Mouse (Mus musculus) right cerebral cortex, adult 2 months (tissue): ENCODE measurements around the gene Cxxc4.
"Not testable (repeated sequence)": the region's sequence is repeated elsewhere in the genome, so short reads cannot be mapped to it uniquely, and the experiment has no call there.

ENCODE experiments used
- DNase-seq, 2 experiments: peaks; one replicate each; pipeline ENCODE4 v3.0.0; 2021 to 2022; ENCODE audit warnings: low spot score in 2 of 2

The Cxxc4 gene

GRCm38 (mm10) chr3:134236414-134237112 lies at the start of gene Cxxc4:
Gene Cxxc4 (plus strand): TSS chr3:134236484.
- no peak for DNase-seq

GRCm38 (mm10) chr3:134188979-134189946 lies 47.0 kb upstream of the Cxxc4 start:
- DNase-seq: peak; percentile 5 to 14

DNA sequence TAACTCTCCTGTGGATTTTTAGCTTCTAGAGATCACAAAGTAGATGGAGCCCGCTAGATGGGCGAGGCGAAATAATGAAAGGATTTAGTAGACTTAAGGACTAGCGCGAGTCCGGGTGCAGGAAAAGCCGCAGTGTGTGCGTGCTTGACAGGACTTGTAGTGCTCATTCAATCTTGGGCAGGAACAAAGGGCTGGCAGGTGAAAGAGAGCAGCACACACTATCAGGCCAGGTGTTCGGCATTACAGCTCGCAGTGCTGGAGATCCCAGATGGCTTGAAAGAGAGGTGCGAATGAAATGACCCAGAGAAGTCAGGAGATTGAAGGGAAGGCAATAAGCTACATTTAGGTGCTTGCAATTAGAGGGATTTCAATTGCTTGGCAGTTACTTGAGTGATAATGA lies 46.2 kb upstream of the Cxxc4 start:
- peak; percentile 6 to 25 for DNase-seq

GRCm38 (mm10) chr3:134199892-134200291 lies 36.4 kb upstream of the Cxxc4 start:
- DNase-seq: no peak

- DNase-seq: no peak
Observed at GRCm38 (mm10) chr3:134206624-134207023, 29.7 kb upstream of the Cxxc4 start.

DNA sequence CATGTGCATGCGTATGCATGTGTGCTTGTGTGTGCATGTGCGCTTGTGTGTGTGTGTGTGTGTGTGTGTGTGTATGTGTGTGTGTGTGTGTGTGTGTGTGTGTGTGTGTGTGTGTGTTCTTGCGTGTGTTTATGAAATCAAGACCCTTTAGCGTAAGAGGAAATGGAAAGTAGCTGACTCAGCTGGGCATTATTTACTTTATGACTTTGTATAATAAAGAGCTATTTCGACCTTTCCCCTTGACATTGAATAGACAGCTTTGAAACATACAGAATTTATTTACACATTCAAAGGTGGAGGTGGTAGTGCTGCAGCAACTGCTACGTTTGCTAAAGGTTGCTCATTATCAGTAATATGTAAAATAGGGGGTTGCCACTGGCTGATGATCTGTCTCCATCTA lies 25.3 kb upstream of the Cxxc4 start:
- DNase-seq: no peak

DNA sequence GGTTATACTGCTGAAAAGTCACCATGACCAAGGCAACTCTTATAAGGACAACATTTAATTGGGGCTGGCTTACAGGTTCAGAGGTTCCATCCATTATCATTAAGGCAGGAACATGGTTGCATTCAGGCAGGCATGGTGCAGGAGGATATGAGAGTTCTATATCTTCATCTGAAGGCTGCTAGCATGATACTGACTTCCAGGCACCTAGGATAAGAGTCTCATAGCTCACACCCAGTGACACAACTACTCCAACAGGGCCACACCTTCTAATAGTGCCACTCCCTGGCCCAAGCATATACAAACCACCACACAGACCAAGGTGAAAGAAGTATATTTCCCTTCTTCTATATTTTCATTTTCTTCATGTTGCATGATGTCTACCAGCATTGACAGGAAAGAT lies 16.4 kb upstream of the Cxxc4 start:
- DNase-seq: not testable (repeated sequence)

GRCm38 (mm10) chr3:134221002-134221401 lies 15.3 kb upstream of the Cxxc4 start:
- DNase-seq: no peak

DNA sequence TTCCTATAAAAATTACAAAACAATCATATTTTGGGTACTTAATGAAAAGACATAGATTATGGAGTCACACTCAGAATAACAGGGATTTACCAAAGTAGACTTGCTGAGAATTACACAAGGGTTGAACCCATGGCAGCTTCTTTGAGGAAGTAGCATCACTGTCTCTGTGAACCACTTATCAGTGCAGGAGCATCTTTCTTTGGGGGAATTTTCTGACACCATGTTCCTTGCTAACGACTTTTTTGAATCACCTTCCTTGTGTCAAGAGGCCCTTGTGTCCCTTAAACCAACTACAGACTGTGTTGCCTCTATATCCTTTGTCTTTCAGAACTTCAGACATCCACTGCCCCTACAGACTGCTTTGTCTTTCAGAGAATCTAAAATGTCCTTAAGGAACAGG lies 13.7 kb upstream of the Cxxc4 start:
- DNase-seq: no peak

GRCm38 (mm10) chr3:134223956-134224355 lies 12.3 kb upstream of the Cxxc4 start:
- no peak for DNase-seq

- DNase-seq: no peak
Observed at GRCm38 (mm10) chr3:134225928-134226327, 10.4 kb upstream of the Cxxc4 start.

- no peak for DNase-seq
Observed at GRCm38 (mm10) chr3:134232753-134233152, 3.5 kb upstream of the Cxxc4 start.

DNA sequence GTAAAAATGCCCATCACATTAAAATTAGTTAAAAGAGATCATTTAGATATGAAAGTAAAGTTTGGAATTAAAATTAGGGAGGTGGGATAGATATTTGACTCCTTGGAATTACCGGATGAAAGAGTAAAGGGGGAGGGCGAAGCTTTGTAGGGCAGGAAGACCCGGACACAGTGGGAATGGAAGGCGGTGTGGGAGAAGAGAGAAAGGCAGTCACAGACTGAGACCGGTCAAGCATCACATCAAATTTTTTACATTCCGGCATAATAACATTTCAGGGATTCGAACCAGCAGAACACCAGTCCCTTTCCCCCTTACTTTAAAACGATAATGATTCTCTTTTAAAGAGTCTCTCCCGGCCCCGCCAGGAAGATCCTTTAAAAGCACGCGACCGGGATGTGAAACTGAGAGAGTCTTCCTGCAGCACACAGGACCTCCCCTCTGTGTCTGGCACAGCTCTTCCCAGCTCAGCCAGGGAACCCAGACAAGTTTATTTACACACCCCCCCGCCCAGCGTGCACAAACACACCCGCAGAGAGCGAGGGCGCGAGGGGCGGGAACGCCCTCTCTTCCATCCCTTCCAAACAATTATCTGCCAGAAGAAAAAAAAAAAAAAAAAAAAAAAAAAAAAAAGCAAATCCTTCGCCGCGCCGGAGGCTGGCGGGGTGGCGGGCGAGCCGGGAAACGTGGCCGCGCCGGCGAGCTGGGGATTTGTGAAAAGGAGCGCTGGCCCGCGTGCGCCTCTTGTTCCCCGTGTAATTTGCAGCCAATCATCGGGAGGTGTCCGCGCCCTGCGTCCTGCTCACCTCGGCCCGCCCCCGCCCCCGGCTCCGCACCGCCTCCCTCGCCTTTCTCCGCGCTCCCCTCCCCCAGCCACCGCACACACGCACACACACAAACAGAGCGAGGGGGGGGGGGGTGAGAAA lies 532 bp upstream of the Cxxc4 start:
- DNase-seq: peak; percentile 54 to 56

DNA sequence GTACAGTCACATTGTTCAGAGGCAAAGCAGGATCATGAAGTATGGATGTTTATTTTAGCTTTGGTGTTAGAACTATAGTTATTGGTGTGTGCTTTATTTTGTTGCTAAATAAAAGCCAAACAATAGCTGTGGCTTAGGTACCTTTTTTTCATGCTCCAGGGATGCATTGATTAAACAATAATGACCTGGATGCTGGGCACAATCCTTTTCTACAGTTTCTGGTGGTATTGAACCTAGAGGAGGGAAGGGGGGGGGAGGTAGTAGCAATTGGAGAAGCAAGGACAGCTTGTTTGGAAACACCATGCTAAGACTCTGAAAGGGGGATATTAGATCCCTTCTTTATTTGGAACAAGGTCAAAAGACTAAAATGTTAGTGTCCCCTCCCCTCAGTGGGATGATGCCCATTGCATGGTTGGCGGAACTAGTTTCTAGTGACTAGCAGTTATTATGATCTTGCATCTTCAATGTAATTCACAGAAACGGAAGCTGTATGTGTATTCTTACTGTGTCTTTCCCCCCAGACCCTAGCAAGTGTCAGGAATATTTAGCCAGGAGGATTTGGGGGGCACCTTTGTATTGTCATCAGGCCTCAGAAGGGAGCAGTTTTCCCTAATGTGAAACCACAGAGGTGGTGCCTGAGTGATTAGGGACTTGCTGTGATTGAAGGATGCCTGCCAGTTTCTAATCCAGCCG lies 975 bp downstream of the Cxxc4 start:
- DNase-seq: no peak

DNA sequence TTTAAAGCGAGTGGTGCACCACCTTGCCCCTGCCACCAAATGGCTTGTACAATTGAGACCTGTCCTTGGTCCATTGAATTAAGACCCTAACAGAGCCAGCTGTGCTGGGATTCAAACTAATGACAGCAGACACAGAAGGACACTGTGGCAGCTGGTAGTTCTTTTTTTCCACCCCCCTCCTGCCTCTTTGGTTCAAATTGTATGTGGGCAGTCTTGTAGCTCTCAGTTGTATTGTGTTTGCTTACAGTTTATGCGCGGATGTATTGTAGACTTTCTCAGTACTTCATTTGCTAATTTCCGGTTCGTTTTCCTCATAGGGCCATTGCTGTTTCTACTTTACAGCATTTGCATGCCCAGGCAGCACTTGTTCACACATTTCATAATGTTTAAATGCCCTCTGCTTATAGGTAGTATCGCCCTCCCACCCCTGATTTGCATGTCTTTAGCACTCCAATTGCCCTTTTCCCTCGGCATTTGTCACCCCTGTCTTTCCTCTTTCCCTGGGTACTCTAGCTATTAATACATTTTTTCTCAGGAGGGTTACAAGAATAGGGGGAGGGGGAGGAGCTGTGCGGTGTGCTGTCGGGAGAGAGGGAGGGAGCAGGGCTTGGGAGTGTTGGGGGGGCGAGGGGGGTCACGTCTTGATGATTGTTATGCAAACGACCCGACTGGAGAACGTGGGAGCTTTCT lies 2.5 kb downstream of the Cxxc4 start:
- peak in 1 of 2 experiments; percentile 47 for DNase-seq

GRCm38 (mm10) chr3:134239321-134239970 lies 3.2 kb downstream of the Cxxc4 start:
- peak; percentile 58 to 65 for DNase-seq

- peak; percentile 76 to 78 for DNase-seq
Observed at GRCm38 (mm10) chr3:134239971-134240717, 3.9 kb downstream of the Cxxc4 start.

DNA sequence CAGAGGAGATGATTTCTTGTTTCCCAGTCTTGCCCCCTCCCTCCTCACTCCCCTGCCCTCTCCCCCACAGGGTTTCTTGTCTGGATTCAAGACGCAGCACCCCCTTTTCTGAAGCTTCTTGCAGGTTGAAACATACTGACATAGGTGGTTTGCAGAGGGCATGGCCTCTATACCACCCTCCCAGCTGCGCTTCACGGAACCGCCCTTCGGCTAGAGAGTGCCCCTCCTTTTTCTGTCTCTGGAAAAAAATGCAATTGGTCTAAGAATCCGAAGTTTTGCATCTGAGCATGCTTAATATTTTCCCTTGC lies 4.4 kb downstream of the Cxxc4 start:
- no peak for DNase-seq

- DNase-seq: no peak
Observed at GRCm38 (mm10) chr3:134243168-134243849, 7.0 kb downstream of the Cxxc4 start.
